Mouse (Mus musculus): ENCODE results near the gene Anks1.

- TF ChIP-seq CTCF (IDR thresholded peaks at IDR 0.05; ENCODE audit: low read depth, low read length), result no peak
- no peak for TF ChIP-seq TAL1 (conservative IDR thresholded peaks at IDR 0.05; ENCODE audit: low read depth, low read length)
- no peak for TF ChIP-seq GATA1 (IDR thresholded peaks at IDR 0.05; ENCODE audit: borderline replicate concordance, low read length)
- TF ChIP-seq POLR2AphosphoS5 (IDR thresholded peaks at IDR 0.05; ENCODE audit: insufficient replicate concordance, low read depth, low read length), result no peak
Observed at GRCm38 (mm10) chr17:27945546-27946216, 36.6 kb downstream of the Anks1 start.
